Mouse (Mus musculus) forebrain, embryonic 13.5 days (tissue): Measurements from ENCODE around the gene Taf1c. TPM values are rescaled to one million over a fixed set of nuclear protein-coding genes. Genes with fewer than 3 reads are reported as not detected.

ENCODE experiments used
- ATAC-seq: fragments of 200-750 bp; cut with Nextera tagmentation; 2 replicates; pipeline ENCODE4 v1.8.0; 2017
- H3K27ac ChIP-seq: fragments of 300-500 bp; sonication (generic); 2 replicates; pipeline ENCODE4 v1.5.1; 2015; ENCODE audit warnings: inconsistent platforms, mild to moderate bottlenecking, moderate library complexity
- H3K27me3 ChIP-seq: fragments of 300-500 bp; sonication (generic); 2 replicates; pipeline ENCODE4 v1.6.1; 2015; ENCODE audit warnings: mild to moderate bottlenecking, inconsistent platforms
- H3K36me3 ChIP-seq: fragments of 300-500 bp; sonication (generic); 2 replicates; pipeline ENCODE4 v1.6.1; 2015; ENCODE audit warnings: mild to moderate bottlenecking, inconsistent platforms; ENCODE audit not compliant: poor library complexity, severe bottlenecking
- H3K4me1 ChIP-seq: fragments of 300-500 bp; sonication (generic); 2 replicates; pipeline ENCODE4 v1.6.1; 2015; ENCODE audit warnings: inconsistent platforms
- H3K4me2 ChIP-seq: fragments of 300-500 bp; sonication (generic); 2 replicates; pipeline ENCODE4 v1.6.1; 2015; ENCODE audit warnings: inconsistent platforms, mild to moderate bottlenecking, moderate library complexity
- H3K4me3 ChIP-seq: fragments of 300-500 bp; sonication (generic); 2 replicates; pipeline ENCODE4 v1.5.1; 2015; ENCODE audit warnings: mild to moderate bottlenecking, inconsistent platforms
- H3K9ac ChIP-seq: fragments of 300-500 bp; sonication (generic); 2 replicates; pipeline ENCODE4 v1.6.1; 2015; ENCODE audit warnings: mild to moderate bottlenecking, inconsistent platforms
- H3K9me3 ChIP-seq: fragments of 300-500 bp; sonication (generic); replicated peaks from 2 replicates; pipeline ENCODE4 v1.6.1; 2016; ENCODE audit warnings: inconsistent platforms
- WGBS: fragments of 180-500 bp; shearing (Covaris S2); methylation state at CpG from one replicate; pipeline ENCODE4 v1.1.7; 2015; 5-methylcytosine and 5-hydroxymethylcytosine counted together
- polyA plus RNA-seq: library from polyadenylated mRNA; unstranded; fragments of >200 nt; fragmentation: Nextera tagmentation; extraction: Ambion mirVana; gene quantifications from 2 replicates; pipeline ENCODE4 v1.2.1, GENCODE M21; 2015

Taf1c gene
- polyA plus RNA-seq, 1 experiment from 2014 or later, result 15.2 TPM

GRCm38 (mm10) chr8:119568951-119569350 lies 36.1 kb downstream of the Taf1c start:
- no peak for ATAC-seq
- WGBS, result 73% methylated on average over 7 of the region's 7 CpGs

GRCm38 (mm10) chr8:119568251-119568650 lies 36.8 kb downstream of the Taf1c start:
- Histone ChIP-seq H3K36me3 (peaks cover 47% of the 10 kb centered on the region), H3K27me3 (no peaks in the 10 kb centered on the region), H3K4me1 (peaks cover 8% of the 10 kb centered on the region), H3K4me3 (no peak overlapping the region), H3K9ac (no peak overlapping the region), H3K27ac (no peak overlapping the region), H3K4me2 (no peak overlapping the region), H3K9me3 (no peaks in the 10 kb centered on the region)
- no peak for ATAC-seq
- 91% methylated on average over 9 of the region's 9 CpGs for WGBS

More at GRCm38 (mm10) chr8:119568951-119569350, 36.1 kb downstream of the Taf1c start:
- Histone ChIP-seq H3K4me3 (no peak overlapping the region), H3K9ac (no peak overlapping the region), H3K9me3 (no peaks in the 10 kb centered on the region), H3K4me1 (peaks cover 15% of the 10 kb centered on the region), H3K4me2 (no peak overlapping the region), H3K27ac (no peak overlapping the region), H3K27me3 (no peaks in the 10 kb centered on the region), H3K36me3 (peaks cover 40% of the 10 kb centered on the region)

- ATAC-seq, result no peak
- 83% methylated on average over 11 of the region's 11 CpGs for WGBS
- Histone ChIP-seq H3K27ac (no peak overlapping the region), H3K4me2 (no peak overlapping the region), H3K4me1 (0 out of 2 replicates have a peak, but pooled peaks cover 4% of the 10 kb centered on the region), H3K9me3 (no peaks in the 10 kb centered on the region), H3K9ac (no peak overlapping the region), H3K36me3 (peaks cover 65% of the 10 kb centered on the region), H3K27me3 (no peaks in the 10 kb centered on the region), H3K4me3 (no peak overlapping the region)
Measured at GRCm38 (mm10) chr8:119566367-119566766, 38.7 kb downstream of the Taf1c start.

- H3K27ac ChIP-seq, result no peak overlapping the region
- H3K36me3 ChIP-seq, result peaks cover 65% of the 10 kb centered on the region
- H3K27me3 ChIP-seq, result no peaks in the 10 kb centered on the region
- no peak overlapping the region for H3K4me2 ChIP-seq
- H3K9me3 ChIP-seq, result no peaks in the 10 kb centered on the region
- no peaks in the 10 kb centered on the region for H3K4me1 ChIP-seq
- H3K4me3 ChIP-seq, result no peak overlapping the region
- ATAC-seq, result no peak
- no peak overlapping the region for H3K9ac ChIP-seq
- 97% methylated on average over 14 of the region's 14 CpGs for WGBS
Measured at GRCm38 (mm10) chr8:119563849-119564251, 41.2 kb downstream of the Taf1c start.

- ATAC-seq, result no peak; the same call in 1 of the 2 replicates
- WGBS, result 89% methylated on average over 6 of the region's 6 CpGs
- Histone ChIP-seq H3K9me3 (no peaks in the 10 kb centered on the region), H3K4me3 (peak overlapping the region; percentile 72; the same call in 1 of the 2 replicates), H3K4me1 (peaks cover 30% of the 10 kb centered on the region), H3K9ac (no peak overlapping the region), H3K27me3 (no peaks in the 10 kb centered on the region), H3K36me3 (peaks cover 29% of the 10 kb centered on the region), H3K4me2 (peak overlapping the region; percentile 58), H3K27ac (no peak overlapping the region)
Measured at GRCm38 (mm10) chr8:119559402-119559720, 45.7 kb downstream of the Taf1c start.

GRCm38 (mm10) chr8:119558603-119559401 lies 46.2 kb downstream of the Taf1c start, which contains the start of gene Mbtps1:
Gene Mbtps1, minus strand, starts transcription at chr8:119558735.
- Histone ChIP-seq H3K27me3 (no peaks in the 10 kb centered on the region), H3K4me3 (peak within 1 kb of the TSS; percentile 72), H3K9ac (peak within 1 kb of the TSS; percentile 92), H3K4me1 (peaks cover 30% of the 10 kb centered on the region), H3K4me2 (peak within 1 kb of the TSS; percentile 92), H3K36me3 (peaks cover 23% of the 10 kb centered on the region), H3K27ac (peak within 1 kb of the TSS; percentile 89), H3K9me3 (no peaks in the 10 kb centered on the region)
- ATAC-seq, result peak; percentile 97
- 6% methylated on average over 54 of the region's 63 CpGs for WGBS

- Histone ChIP-seq H3K27ac (peak overlapping the region; percentile 89), H3K4me3 (peak overlapping the region; percentile 72), H3K4me2 (peak overlapping the region; percentile 92), H3K9ac (peak overlapping the region; percentile 92), H3K27me3 (no peaks in the 10 kb centered on the region), H3K36me3 (peaks cover 15% of the 10 kb centered on the region), H3K4me1 (peaks cover 31% of the 10 kb centered on the region), H3K9me3 (no peaks in the 10 kb centered on the region)
- WGBS, result under 1% methylated on average over 55 of the region's 55 CpGs
- peak; percentile 92 for ATAC-seq
Measured at GRCm38 (mm10) chr8:119557821-119558602, 47.0 kb downstream of the Taf1c start.

GRCm38 (mm10) chr8:119557132-119557531 lies 47.9 kb downstream of the Taf1c start:
- peaks cover 6% of the 10 kb centered on the region for H3K36me3 ChIP-seq
- H3K9ac ChIP-seq, result peak overlapping the region; percentile 92
- H3K4me3 ChIP-seq, result peak overlapping the region; percentile 72
- no peaks in the 10 kb centered on the region for H3K9me3 ChIP-seq
- WGBS, result 81% methylated on average over 9 of the region's 9 CpGs
- peak overlapping the region; percentile 92 for H3K4me2 ChIP-seq
- ATAC-seq, result no peak
- H3K4me1 ChIP-seq, result peaks cover 33% of the 10 kb centered on the region
- H3K27ac ChIP-seq, result no peak overlapping the region
- no peaks in the 10 kb centered on the region for H3K27me3 ChIP-seq

- H3K9ac ChIP-seq, result no peak overlapping the region; the same call in 1 of the 2 replicates
- 0 out of 2 replicates have a peak overlapping the region, but pooled peaks have one; percentile 3 for H3K27ac ChIP-seq
- no peak overlapping the region for H3K4me3 ChIP-seq
- peaks cover 33% of the 10 kb centered on the region for H3K4me1 ChIP-seq
- peak overlapping the region; percentile 22; the same call in 1 of the 2 replicates for H3K4me2 ChIP-seq
- no peaks in the 10 kb centered on the region for H3K27me3 ChIP-seq
- H3K36me3 ChIP-seq, result no peaks in the 10 kb centered on the region
- no peak for ATAC-seq
- H3K9me3 ChIP-seq, result no peaks in the 10 kb centered on the region
- WGBS, result 60% methylated on average over 6 of the region's 6 CpGs
Measured at GRCm38 (mm10) chr8:119555861-119556260, 49.2 kb downstream of the Taf1c start.

- H3K27ac ChIP-seq, result no peak overlapping the region
- ATAC-seq, result no peak
- H3K9ac ChIP-seq, result no peak overlapping the region
- H3K9me3 ChIP-seq, result no peaks in the 10 kb centered on the region
- 69% methylated on average over 2 of the region's 2 CpGs for WGBS
- no peaks in the 10 kb centered on the region for H3K27me3 ChIP-seq
- no peak overlapping the region for H3K4me2 ChIP-seq
- peaks cover 33% of the 10 kb centered on the region for H3K4me1 ChIP-seq
- no peaks in the 10 kb centered on the region for H3K36me3 ChIP-seq
- no peak overlapping the region for H3K4me3 ChIP-seq
Measured at GRCm38 (mm10) chr8:119552967-119553366, 52.1 kb downstream of the Taf1c start.

GRCm38 (mm10) chr8:119548560-119549113 lies 56.4 kb downstream of the Taf1c start:
- WGBS, result 82% methylated on average over 7 of the region's 7 CpGs
- H3K27me3 ChIP-seq, result no peaks in the 10 kb centered on the region
- H3K36me3 ChIP-seq, result peaks cover 40% of the 10 kb centered on the region
- H3K4me2 ChIP-seq, result no peak overlapping the region
- H3K4me1 ChIP-seq, result peaks cover 4% of the 10 kb centered on the region; the same call in 1 of the 2 replicates
- H3K9ac ChIP-seq, result no peak overlapping the region
- ATAC-seq, result no peak
- H3K27ac ChIP-seq, result no peak overlapping the region
- no peaks in the 10 kb centered on the region for H3K9me3 ChIP-seq
- no peak overlapping the region for H3K4me3 ChIP-seq
